Mouse (Mus musculus) heart, postnatal 10 days (tissue): ENCODE results near the gene Vmn2r32. TPM values are rescaled to one million over a fixed set of nuclear protein-coding genes. Genes with fewer than 3 reads are reported as not detected.
"Not testable (repeated sequence)": the region's sequence is repeated elsewhere in the genome, so short reads cannot be mapped to it uniquely, and the experiment has no call there.

Experiments used
- DNase-seq, 2 experiments: peaks; one replicate each; pipeline ENCODE4 v3.0.0; 2021
- intact Hi-C: fragments of 180-260 bp; cut with DNase I; formaldehyde crosslinking; loops from one replicate; pipeline ENCODE4 v1.15.1; 2025
- total RNA-seq, 2 experiments: library from RNA; stranded (reverse); gene quantifications; 2 replicates each; pipeline ENCODE4 v1.2.3; 2021

Gene Vmn2r32
- total RNA-seq = not detected

DNA sequence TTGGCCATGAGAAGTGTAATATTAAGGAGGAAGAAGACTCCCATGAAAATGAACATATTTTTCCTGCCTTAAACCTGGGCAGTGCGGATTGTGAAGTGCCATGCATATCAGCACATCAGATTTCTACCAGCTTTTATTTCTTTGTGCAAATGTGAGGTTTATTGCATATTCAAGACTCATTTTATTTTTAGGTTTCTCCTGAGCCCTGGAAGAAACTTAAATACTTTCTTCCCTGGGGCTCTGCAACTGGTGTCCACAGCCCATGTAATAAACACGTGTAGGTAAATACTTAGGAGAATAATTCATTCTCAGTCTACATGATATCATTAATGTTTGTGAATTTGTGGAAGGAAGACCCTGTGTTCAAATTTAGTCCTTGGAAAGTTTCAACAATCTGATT lies at the start of gene Vmn2r32:
TSS of gene Vmn2r32 (minus strand) at position 101 of the 400 bp plus-strand sequence.
- DNase-seq, intact Hi-C loops: not testable (repeated sequence)

Other genes with a start within 250 kb of the Vmn2r32 start
- not detected for gene Vmn2r29, start 232.7 kb downstream of the Vmn2r32 start, total RNA-seq
- 1 to 10 TPM; 1.1 to 2.0 TPM for gene Gm45844, start 201.7 kb downstream of the Vmn2r32 start, total RNA-seq
- 10 to 100 TPM; 54.8 to 60.0 TPM for gene Clcn4, start 179.2 kb downstream of the Vmn2r32 start, total RNA-seq
- not detected for gene Vmn2r30, start 142.4 kb downstream of the Vmn2r32 start, total RNA-seq
- not detected for gene Gm45783, start 105.4 kb downstream of the Vmn2r32 start, total RNA-seq
- gene Vmn2r31, start 80.3 kb downstream of the Vmn2r32 start, total RNA-seq = not detected
- not detected for gene Vmn2r33, start 86.8 kb upstream of the Vmn2r32 start, total RNA-seq
- not detected for gene Vmn2r34, start 209.5 kb upstream of the Vmn2r32 start, total RNA-seq